Mouse (Mus musculus) neural tube, embryonic 15.5 days (tissue): ENCODE data around the gene Ninj2. TPM values are rescaled to one million over a fixed set of nuclear protein-coding genes. Genes with fewer than 3 reads are reported as not detected.
"Not testable (repeated sequence)": the region's sequence is repeated elsewhere in the genome, so short reads cannot be mapped to it uniquely, and the experiment has no call there.

ENCODE experiments used
- ATAC-seq: fragments of 200-750 bp; cut with Nextera tagmentation; 2 replicates; pipeline ENCODE4 v1.8.0; 2017; ENCODE audit warnings: mild to moderate bottlenecking, moderate TSS enrichment, moderate library complexity; ENCODE audit not compliant: low FRiP score
- H3K27ac ChIP-seq: fragments of 300-500 bp; sonication (generic); replicated peaks from 2 replicates; pipeline ENCODE4 v1.5.1; 2015; ENCODE audit warnings: mild to moderate bottlenecking, inconsistent platforms
- H3K27me3 ChIP-seq: fragments of 300-500 bp; sonication (generic); replicated peaks from 2 replicates; pipeline ENCODE4 v1.6.1; 2015; ENCODE audit warnings: inconsistent platforms
- H3K36me3 ChIP-seq: fragments of 300-500 bp; sonication (generic); 2 replicates; pipeline ENCODE4 v1.6.1; 2015; ENCODE audit warnings: inconsistent platforms
- H3K4me1 ChIP-seq: fragments of 300-500 bp; sonication (generic); 2 replicates; pipeline ENCODE4 v1.6.1; 2015; ENCODE audit warnings: inconsistent platforms
- H3K4me2 ChIP-seq: fragments of 300-500 bp; sonication (generic); 2 replicates; pipeline ENCODE4 v1.6.1; 2015; ENCODE audit warnings: inconsistent platforms, mild to moderate bottlenecking, moderate library complexity
- H3K4me3 ChIP-seq: fragments of 300-500 bp; sonication (generic); replicated peaks from 2 replicates; pipeline ENCODE4 v1.5.1; 2015; ENCODE audit warnings: mild to moderate bottlenecking, inconsistent platforms
- H3K9ac ChIP-seq: fragments of 300-500 bp; sonication (generic); replicated peaks from 2 replicates; pipeline ENCODE4 v1.6.1; 2015; ENCODE audit warnings: mild to moderate bottlenecking, inconsistent platforms
- H3K9me3 ChIP-seq: fragments of 300-500 bp; sonication (generic); replicated peaks from 2 replicates; pipeline ENCODE4 v1.6.1; 2016; ENCODE audit warnings: inconsistent platforms
- WGBS: fragments of 180-500 bp; shearing (Covaris S2); methylation state at CpG from one replicate; pipeline ENCODE4 v1.1.7; 2015; ENCODE audit warnings: mixed read lengths; 5-methylcytosine and 5-hydroxymethylcytosine counted together
- polyA plus RNA-seq: library from polyadenylated mRNA; unstranded; fragments of >200 nt; fragmentation: Nextera tagmentation; extraction: Ambion mirVana; gene quantifications from 2 replicates; pipeline ENCODE4 v1.2.1, GENCODE M21; 2015

The Ninj2 gene
- polyA plus RNA-seq, 1 experiment from 2014 or later: 0.19 TPM

GRCm38 (mm10) chr6:120079547-120079946 is 13.6 kb upstream of the Ninj2 start:
- no peak for ATAC-seq
- H3K27me3 ChIP-seq: no peaks in the 10 kb centered on the region
- no peaks in the 10 kb centered on the region for H3K36me3 ChIP-seq
- no peak overlapping the region for H3K4me2 ChIP-seq
- H3K9me3 ChIP-seq: no peaks in the 10 kb centered on the region
- no peaks in the 10 kb centered on the region for H3K4me1 ChIP-seq
- no peak overlapping the region for H3K4me3 ChIP-seq
- no peak overlapping the region for H3K27ac ChIP-seq
- no peak overlapping the region for H3K9ac ChIP-seq
- 87% methylated on average over 10 of the region's 10 CpGs for WGBS

DNA sequence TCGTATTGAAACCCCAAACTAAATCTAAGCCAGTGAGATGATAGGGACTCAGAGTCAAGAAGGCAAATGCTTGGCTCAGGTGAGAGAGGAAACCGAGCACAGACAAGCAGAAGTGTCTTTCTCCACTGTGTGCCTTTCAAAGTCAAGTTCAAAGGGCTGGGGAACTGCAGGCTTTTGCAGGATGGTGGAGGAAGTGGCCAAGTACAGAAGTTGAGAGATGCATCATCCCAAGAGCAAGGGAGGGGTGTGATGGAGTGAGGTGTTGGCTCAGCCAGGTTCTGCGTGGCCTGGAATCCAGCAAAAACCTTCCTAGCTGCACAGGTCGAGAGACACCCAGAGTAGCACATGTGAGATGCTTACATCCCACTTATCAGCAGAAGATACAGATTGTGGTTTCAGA is 11.6 kb upstream of the Ninj2 start:
- Histone ChIP-seq H3K4me1 (no peaks in the 10 kb centered on the region), H3K27me3 (no peaks in the 10 kb centered on the region), H3K9me3 (no peaks in the 10 kb centered on the region), H3K27ac (no peak overlapping the region), H3K4me3 (no peak overlapping the region), H3K9ac (no peak overlapping the region), H3K36me3 (no peaks in the 10 kb centered on the region), H3K4me2 (no peak overlapping the region)
- no peak for ATAC-seq
- WGBS: 78% methylated on average over 4 of the region's 4 CpGs

GRCm38 (mm10) chr6:120082251-120082950 is 10.7 kb upstream of the Ninj2 start:
- 95% methylated on average over 6 of the region's 6 CpGs for WGBS
- Histone ChIP-seq H3K27me3 (no peaks in the 10 kb centered on the region), H3K4me1 (no peaks in the 10 kb centered on the region), H3K27ac (no peak overlapping the region), H3K9ac (no peak overlapping the region), H3K9me3 (no peaks in the 10 kb centered on the region), H3K4me2 (no peak overlapping the region), H3K4me3 (no peak overlapping the region), H3K36me3 (no peaks in the 10 kb centered on the region)
- no peak for ATAC-seq

- 90% methylated on average over 8 of the region's 8 CpGs for WGBS
- no peak overlapping the region for H3K4me2 ChIP-seq
- no peak for ATAC-seq
- no peaks in the 10 kb centered on the region for H3K4me1 ChIP-seq
- H3K27ac ChIP-seq: no peak overlapping the region
- no peak overlapping the region for H3K9ac ChIP-seq
- no peaks in the 10 kb centered on the region for H3K36me3 ChIP-seq
- no peaks in the 10 kb centered on the region for H3K9me3 ChIP-seq
- H3K4me3 ChIP-seq: no peak overlapping the region
- H3K27me3 ChIP-seq: no peaks in the 10 kb centered on the region
These were observed 10.2 kb upstream of the Ninj2 start for GRCm38 (mm10) chr6:120082951-120083411.

DNA sequence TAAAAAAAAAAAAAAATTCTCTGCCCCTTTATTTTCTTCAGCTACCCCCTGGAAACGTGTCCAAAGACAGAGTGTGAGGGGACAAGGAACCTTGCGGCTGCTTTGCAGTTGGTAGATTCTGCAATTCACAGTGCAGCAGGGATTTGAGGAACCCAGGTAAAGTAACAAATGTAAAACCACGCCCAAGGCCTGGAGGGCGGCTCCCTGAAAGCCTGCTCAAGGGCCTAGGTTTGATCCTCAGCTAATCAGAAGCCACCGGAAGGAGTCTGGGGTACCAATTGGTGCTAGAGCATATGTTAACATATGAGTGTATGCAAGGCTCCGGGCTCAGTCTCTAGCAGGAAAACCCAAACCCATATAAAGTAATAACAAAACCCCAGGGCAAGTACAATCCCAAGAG is 9.7 kb upstream of the Ninj2 start:
- 79% methylated on average over 6 of the region's 6 CpGs for WGBS
- ATAC-seq: no peak

DNA sequence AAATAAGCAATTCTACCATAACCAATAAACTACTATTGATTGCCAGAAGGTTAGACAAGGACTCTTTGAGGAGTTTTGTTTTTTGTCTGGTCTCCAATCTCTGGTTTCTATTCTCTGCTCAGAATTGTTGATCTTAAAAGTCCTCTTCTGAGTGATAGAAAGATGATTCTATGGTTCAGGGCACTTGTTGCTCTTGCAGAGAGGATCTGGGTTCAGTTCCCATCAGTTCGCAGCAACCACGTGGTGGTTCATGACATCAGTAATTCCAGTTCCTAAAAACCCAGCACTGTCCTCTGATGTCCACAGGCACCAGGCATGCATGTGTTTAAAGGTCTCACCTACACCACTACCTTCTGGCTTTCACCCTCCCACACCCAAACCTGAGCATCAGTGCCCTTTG is 8.2 kb upstream of the Ninj2 start:
- Histone ChIP-seq H3K27ac (no peak overlapping the region), H3K9ac (no peak overlapping the region), H3K36me3 (no peaks in the 10 kb centered on the region), H3K27me3 (no peaks in the 10 kb centered on the region), H3K9me3 (no peaks in the 10 kb centered on the region), H3K4me2 (no peak overlapping the region), H3K4me3 (no peak overlapping the region), H3K4me1 (no peaks in the 10 kb centered on the region)
- ATAC-seq: no peak
- 94% methylated on average over 2 of the region's 2 CpGs for WGBS

More for the DNA sequence above, 9.7 kb upstream of the Ninj2 start:
- Histone ChIP-seq H3K27ac (no peak overlapping the region), H3K9me3 (no peaks in the 10 kb centered on the region), H3K9ac (no peak overlapping the region), H3K4me2 (no peak overlapping the region), H3K4me1 (no peaks in the 10 kb centered on the region), H3K4me3 (no peak overlapping the region), H3K36me3 (no peaks in the 10 kb centered on the region), H3K27me3 (no peaks in the 10 kb centered on the region)

DNA sequence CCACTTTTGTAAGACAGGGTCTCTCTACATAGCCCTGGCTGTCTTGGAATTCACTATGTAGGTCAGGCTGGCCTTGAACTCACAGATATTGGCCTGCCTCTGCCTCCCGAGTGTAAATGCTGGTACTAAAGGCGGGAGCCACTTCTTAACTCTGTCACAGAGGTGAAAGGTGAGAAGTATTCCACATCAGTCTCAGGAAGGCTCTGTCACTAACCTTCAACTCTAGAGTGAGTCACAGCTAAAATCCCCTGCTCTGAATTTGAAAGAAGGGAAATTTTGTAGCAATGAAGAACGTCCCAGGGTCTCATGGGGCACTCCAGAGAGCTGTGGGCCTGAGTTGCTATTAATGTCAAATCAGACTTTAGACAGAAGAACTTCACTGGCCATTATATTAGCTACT is 7.3 kb upstream of the Ninj2 start:
- no peak for ATAC-seq
- no peak overlapping the region for H3K4me3 ChIP-seq
- WGBS: 86% methylated on average over 3 of the region's 3 CpGs
- H3K4me1 ChIP-seq: no peaks in the 10 kb centered on the region
- H3K9me3 ChIP-seq: no peaks in the 10 kb centered on the region
- H3K9ac ChIP-seq: no peak overlapping the region
- H3K36me3 ChIP-seq: no peaks in the 10 kb centered on the region
- H3K27ac ChIP-seq: no peak overlapping the region
- H3K27me3 ChIP-seq: no peaks in the 10 kb centered on the region
- H3K4me2 ChIP-seq: no peak overlapping the region

GRCm38 (mm10) chr6:120087041-120087440 is 6.1 kb upstream of the Ninj2 start:
- H3K4me3 ChIP-seq, H3K27me3 ChIP-seq, H3K4me1 ChIP-seq, H3K4me2 ChIP-seq, H3K27ac ChIP-seq, H3K36me3 ChIP-seq, H3K9ac ChIP-seq, ATAC-seq, H3K9me3 ChIP-seq: not testable (repeated sequence)
- WGBS: 95% methylated on average over 6 of the region's 8 CpGs

GRCm38 (mm10) chr6:120090712-120091248 is 2.4 kb upstream of the Ninj2 start:
- H3K9me3 ChIP-seq: no peaks in the 10 kb centered on the region
- 68% methylated on average over 15 of the region's 15 CpGs for WGBS
- H3K27me3 ChIP-seq: no peaks in the 10 kb centered on the region
- H3K4me1 ChIP-seq: no peaks in the 10 kb centered on the region
- H3K4me3 ChIP-seq: no peak overlapping the region
- H3K9ac ChIP-seq: no peak overlapping the region
- H3K36me3 ChIP-seq: no peaks in the 10 kb centered on the region
- ATAC-seq: no peak
- no peak overlapping the region for H3K4me2 ChIP-seq
- H3K27ac ChIP-seq: no peak overlapping the region

DNA sequence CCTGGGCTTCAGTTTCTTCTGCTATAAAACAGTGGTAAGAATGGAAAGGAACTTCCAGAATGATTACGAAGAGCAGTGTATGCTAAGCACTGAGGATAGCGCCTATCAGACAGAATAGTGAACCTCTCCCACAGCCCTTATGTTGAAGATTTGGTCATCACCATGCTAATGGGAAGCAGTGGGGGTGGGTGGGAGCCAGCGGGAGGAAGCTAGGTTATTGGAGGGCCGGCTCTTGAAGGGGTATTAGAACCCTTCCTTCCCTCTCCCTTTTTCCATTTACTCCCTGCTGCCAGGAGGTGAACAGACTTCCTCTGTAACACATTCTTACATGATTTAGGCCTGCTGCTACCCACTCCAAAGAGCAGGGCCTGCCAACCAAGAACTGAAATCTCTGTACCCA is 1.2 kb upstream of the Ninj2 start:
- H3K4me1 ChIP-seq: no peaks in the 10 kb centered on the region
- WGBS: 69% methylated on average over 4 of the region's 4 CpGs
- no peak for ATAC-seq
- H3K9ac ChIP-seq: no peak overlapping the region
- H3K27ac ChIP-seq: no peak overlapping the region
- no peak overlapping the region for H3K4me3 ChIP-seq
- H3K4me2 ChIP-seq: no peak overlapping the region
- H3K36me3 ChIP-seq: no peaks in the 10 kb centered on the region
- no peaks in the 10 kb centered on the region for H3K27me3 ChIP-seq
- H3K9me3 ChIP-seq: no peaks in the 10 kb centered on the region

DNA sequence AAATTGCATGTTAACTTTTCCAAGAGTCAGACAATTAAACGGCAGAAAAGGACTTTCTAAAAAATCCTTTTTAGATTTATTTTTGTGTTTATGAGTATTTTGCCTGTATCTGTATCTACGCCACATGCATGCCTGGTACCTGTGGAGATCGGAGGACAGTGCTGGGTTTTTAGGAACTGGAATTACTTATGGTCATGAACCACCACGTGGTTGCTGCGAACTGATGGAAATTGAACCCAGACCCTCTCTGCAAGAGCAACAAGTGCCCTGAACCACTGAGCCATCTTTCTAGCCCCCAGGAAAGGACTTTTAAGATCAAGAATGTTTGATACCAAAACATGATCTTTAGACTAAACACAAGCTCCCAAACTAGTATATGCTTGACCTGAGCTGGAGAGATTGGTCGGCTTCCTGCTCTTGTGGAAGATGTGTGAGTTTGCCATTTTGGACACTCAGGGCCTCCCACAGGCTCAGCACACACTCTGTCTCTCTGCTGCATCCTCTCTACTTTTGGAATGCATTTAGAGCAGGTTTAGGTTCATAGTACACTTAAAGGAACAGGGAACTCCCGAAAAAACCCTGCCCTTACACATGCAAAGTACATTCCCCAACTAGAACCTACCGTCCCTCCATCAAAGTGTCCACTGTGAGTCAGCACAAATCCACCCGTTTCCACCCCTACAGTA is 1.1 kb downstream of the Ninj2 start:
- ATAC-seq: no peak
- H3K27me3 ChIP-seq: no peaks in the 10 kb centered on the region
- H3K4me3 ChIP-seq: no peak overlapping the region
- H3K27ac ChIP-seq: no peak overlapping the region
- no peaks in the 10 kb centered on the region for H3K9me3 ChIP-seq
- H3K36me3 ChIP-seq: no peaks in the 10 kb centered on the region
- H3K9ac ChIP-seq: no peak overlapping the region
- H3K4me2 ChIP-seq: no peak overlapping the region
- no peaks in the 10 kb centered on the region for H3K4me1 ChIP-seq
- 87% methylated on average over 9 of the region's 9 CpGs for WGBS

DNA sequence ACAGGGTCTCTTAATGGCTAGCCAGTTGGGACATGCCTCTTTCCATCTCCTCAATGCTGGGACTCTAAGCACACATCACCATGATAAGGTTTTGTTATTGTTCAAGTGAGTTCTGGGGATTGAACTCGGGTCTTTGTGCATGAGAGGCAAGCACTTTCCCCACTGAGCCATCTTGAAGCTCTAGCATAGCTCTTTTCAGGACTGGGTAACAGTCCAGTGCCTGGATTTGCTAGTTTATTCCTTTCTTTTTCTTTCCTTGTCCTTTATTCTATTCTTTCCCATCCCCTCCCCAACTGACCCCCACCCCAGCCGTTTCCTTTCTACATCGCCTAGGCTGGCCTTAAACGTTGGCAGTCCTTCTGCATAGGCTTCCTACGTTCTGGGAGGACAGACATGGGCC is 1.9 kb downstream of the Ninj2 start:
- ATAC-seq: no peak

More for the DNA sequence above, 1.9 kb downstream of the Ninj2 start:
- Histone ChIP-seq H3K4me2 (no peak overlapping the region), H3K4me1 (no peaks in the 10 kb centered on the region), H3K4me3 (no peak overlapping the region), H3K27ac (no peak overlapping the region), H3K9me3 (no peaks in the 10 kb centered on the region), H3K27me3 (no peaks in the 10 kb centered on the region), H3K36me3 (no peaks in the 10 kb centered on the region), H3K9ac (no peak overlapping the region)
- 86% methylated on average over 5 of the region's 5 CpGs for WGBS
